Mouse (Mus musculus): ENCODE results near the gene Lhx9. TPM values are rescaled to one million over a fixed set of nuclear protein-coding genes. Genes with fewer than 3 reads are reported as not detected.
A peak's percentile ranks its signal among the peaks of the same experiment; 100 is the strongest.

Gene Lhx9
- polyA plus RNA-seq, 1 experiment from 2014 or later: 35.8 TPM

DNA sequence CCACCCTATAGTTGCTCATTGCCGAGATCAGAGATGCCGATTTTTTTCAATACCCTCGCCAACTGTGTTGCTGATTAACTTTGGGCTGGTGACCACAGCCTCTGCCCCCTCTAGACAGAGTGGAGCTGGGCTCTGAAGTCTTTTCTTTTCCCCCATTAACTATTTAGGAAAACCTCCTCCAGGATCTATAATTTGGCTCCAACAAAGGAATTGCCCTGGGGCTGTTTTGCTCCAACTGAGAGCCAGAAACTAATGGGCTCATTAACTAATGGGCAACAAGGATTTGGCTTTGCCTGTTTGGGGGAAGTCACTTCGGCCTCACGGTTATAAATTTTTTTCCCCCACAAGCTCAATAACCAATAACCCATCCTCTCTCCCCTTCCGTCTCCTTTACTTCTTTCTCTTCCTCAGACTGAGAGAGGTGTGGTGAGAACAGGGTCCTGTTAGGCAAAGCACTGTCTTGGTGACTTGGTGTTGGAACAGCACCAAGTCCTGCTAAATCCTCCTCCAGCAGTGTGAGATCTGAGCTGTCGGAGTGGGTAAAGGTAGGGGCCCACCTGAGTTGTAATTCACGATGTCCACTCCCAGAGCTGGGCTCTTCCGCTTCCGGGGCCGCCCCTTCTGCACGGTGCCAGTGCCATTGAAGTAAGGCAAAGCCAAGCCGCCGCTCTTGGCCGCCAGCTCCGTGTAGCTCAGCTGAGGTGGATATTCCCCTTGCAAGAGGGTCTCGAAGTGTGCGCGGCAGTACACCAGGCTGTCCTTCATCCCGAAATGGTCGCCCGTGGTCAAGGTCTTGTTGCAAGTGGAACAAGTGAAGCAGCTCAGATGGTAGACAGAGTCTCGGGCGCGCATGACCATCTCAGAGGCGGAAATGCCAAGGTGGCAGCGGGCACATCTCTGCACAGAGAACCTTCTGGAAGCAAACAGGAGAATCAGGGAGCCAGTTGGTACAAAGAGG is 10.3 kb downstream of the Lhx9 start:
- H3K4me2 ChIP-seq: peak overlapping the region; percentile 74
- no peaks in the 10 kb centered on the region for H3K9me3 ChIP-seq (replicated peaks)
- 6% methylated on average over 27 of the region's 27 CpGs for WGBS
- no peaks in the 10 kb centered on the region for H3K36me3 ChIP-seq (ENCODE audit: poor library complexity, severe bottlenecking)
- peaks cover 44% of the 10 kb centered on the region for H3K4me1 ChIP-seq
- peak overlapping the region; percentile 34 for H3K9ac ChIP-seq
- H3K27ac ChIP-seq: peak overlapping the region; percentile 62
- H3K4me3 ChIP-seq: peak overlapping the region; percentile 56
- peak; percentile 3; the same call in 1 of the 2 replicates for ATAC-seq
- peaks cover 80% of the 10 kb centered on the region for H3K27me3 ChIP-seq

DNA sequence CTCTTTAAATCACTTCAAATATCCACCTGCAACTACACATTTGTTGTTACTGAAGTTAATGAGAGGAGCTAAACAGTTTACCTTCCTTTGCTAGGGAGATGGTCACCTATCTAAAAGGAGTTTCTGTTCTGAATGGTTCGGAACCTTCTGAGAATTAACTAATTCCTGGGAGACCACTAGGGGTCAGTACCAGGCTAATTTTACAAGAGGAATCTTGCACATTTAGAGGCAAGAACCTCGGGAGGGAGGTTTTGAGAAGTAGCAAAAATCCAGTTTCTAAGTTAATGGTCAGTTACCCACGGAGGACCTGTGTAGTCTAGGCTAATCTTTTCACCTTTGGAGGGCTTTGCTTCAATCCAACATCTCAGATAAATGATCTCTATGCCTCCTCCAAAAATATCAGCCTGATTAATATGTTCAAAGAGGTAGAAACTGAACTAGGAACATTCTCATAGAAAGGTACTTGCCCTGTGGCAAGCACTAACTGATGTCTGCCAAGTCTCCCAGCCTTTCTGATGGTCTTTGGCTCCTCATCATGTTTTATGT is 12.9 kb downstream of the Lhx9 start:
- no peak overlapping the region; the same call in 1 of the 2 replicates for H3K9ac ChIP-seq

DNA sequence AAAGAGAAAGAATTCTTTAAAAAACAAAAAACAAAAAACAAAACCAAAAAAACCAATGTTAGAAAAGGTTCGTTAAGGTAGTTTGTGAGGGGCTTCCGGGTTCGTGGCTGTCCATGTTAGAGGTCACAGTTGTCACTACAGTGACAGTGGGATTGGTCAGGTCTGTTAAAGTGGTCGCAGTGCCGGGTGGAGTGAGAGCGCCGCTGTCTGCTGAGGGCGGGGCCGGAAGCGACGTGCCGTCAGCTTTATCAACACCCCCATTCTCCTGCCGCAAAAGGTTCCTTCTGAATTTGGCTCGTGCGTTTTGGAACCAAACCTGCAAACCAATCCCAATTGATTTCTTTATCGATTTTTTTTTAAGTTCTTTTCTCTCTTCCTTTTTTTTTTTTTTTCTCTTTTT is 17.1 kb downstream of the Lhx9 start:
- Histone ChIP-seq H3K4me2 (peak overlapping the region; percentile 60), H3K27ac (no peak overlapping the region), H3K9ac (no peak overlapping the region), H3K4me3 (peak overlapping the region; percentile 29), H3K27me3 (peaks cover 46% of the 10 kb centered on the region), H3K36me3 (ENCODE audit: poor library complexity, severe bottlenecking) (no peaks in the 10 kb centered on the region), H3K9me3 (replicated peaks) (no peaks in the 10 kb centered on the region), H3K4me1 (0 out of 2 replicates have a peak, but pooled peaks cover 2% of the 10 kb centered on the region)
- no peak for ATAC-seq
- 2% methylated on average over 16 of the region's 16 CpGs for WGBS

More for the DNA sequence above, 12.9 kb downstream of the Lhx9 start:
- 3% methylated on average over 3 of the region's 3 CpGs for WGBS
- Histone ChIP-seq H3K36me3 (ENCODE audit: poor library complexity, severe bottlenecking) (no peaks in the 10 kb centered on the region), H3K4me1 (peaks cover 24% of the 10 kb centered on the region), H3K4me3 (peak overlapping the region; percentile 0; the same call in 1 of the 2 replicates), H3K27ac (no peak overlapping the region), H3K27me3 (peaks cover 82% of the 10 kb centered on the region), H3K9me3 (replicated peaks) (no peaks in the 10 kb centered on the region), H3K4me2 (peak overlapping the region; percentile 74)
- peak; percentile 36; the same call in 1 of the 2 replicates for ATAC-seq

DNA sequence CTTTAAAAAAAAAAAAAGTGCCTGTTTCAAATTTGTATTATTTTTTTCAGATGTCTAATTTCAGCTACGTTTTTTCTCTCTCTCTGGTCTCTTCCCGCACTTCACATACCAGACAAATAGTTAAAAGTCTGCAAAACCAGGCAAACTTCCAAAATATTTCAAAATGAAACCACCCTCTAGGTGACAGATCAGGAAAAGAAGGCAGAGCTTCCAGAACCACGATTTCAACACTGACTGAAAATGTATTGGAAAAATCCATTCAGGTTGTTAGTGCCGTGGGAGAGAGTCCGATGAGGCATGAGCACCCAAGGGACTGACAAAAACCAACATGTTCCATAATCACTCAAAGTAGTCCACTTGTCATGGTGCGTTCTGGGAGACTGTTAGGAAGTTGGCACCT is 21.5 kb downstream of the Lhx9 start:
- H3K9me3 ChIP-seq (replicated peaks): no peaks in the 10 kb centered on the region
- no peak overlapping the region for H3K27ac ChIP-seq
- WGBS: 75% methylated on average over 6 of the region's 6 CpGs
- H3K27me3 ChIP-seq: peaks cover 2% of the 10 kb centered on the region
- no peak overlapping the region for H3K4me2 ChIP-seq
- no peak overlapping the region for H3K9ac ChIP-seq
- H3K4me1 ChIP-seq: 0 out of 2 replicates have a peak, but pooled peaks cover 2% of the 10 kb centered on the region
- no peaks in the 10 kb centered on the region for H3K36me3 ChIP-seq (ENCODE audit: poor library complexity, severe bottlenecking)
- H3K4me3 ChIP-seq: no peak overlapping the region
- ATAC-seq: no peak

DNA sequence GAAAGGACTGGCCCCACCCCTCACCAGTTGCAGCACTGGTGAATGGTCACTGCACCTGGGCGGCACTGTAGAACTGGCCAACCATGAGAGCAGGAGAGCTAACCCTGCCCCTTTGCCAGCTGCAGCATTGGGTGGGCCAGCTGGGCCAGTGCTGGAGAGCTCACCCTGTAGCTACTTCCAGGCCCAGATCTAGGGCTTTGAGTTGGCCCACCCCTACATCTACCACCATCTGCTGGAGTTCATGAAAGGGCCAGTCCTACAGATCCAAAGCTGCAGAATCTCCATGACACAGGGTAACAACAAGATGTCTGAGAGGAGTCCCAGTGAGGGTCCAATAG is 25.4 kb downstream of the Lhx9 start:
- Histone ChIP-seq H3K4me2 (no peak overlapping the region), H3K4me3 (no peak overlapping the region), H3K36me3 (ENCODE audit: poor library complexity, severe bottlenecking) (no peaks in the 10 kb centered on the region), H3K27ac (no peak overlapping the region), H3K27me3 (no peaks in the 10 kb centered on the region), H3K4me1 (no peaks in the 10 kb centered on the region), H3K9me3 (replicated peaks) (no peaks in the 10 kb centered on the region), H3K9ac (no peak overlapping the region)
- 100% methylated on average over 1 of the region's 1 CpGs for WGBS
- 0 out of 2 replicates have a peak, but pooled peaks have one; percentile 16 for ATAC-seq

DNA sequence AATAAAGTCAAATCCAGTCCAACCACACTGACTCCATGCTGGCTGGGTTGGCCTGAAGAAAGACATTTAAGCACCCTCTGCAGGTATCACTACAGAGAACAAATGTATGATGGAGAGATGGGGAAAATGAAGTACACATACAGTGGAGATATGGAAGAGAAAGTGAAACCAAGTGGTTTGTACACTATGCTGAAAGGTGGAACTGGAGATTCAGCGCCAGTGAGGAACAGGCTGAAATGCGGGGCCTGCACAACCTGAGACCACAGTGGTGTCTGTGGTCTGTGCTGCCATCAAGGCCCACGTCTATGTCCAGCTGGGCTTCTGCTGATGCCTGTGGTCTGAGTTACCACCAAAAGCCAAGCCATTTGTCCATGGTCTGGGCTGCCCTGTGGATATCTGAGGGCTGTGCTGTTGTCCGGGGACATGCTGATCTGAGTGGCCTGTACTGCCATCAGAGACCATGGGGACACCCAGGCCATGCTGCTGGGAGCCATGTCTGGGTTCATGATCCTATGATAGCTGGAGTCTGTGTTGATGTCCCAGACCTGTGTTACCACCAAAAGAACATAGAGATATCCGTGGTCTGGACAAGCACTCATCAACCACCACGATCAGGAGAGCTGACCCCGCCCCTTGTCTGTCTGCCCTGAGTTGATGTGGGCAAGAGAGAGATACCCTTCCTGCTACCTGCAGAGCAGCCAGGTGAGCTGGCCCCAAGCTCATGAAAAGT is 26.0 kb downstream of the Lhx9 start:
- no peaks in the 10 kb centered on the region for H3K27me3 ChIP-seq
- no peak overlapping the region for H3K9ac ChIP-seq
- H3K4me1 ChIP-seq: no peaks in the 10 kb centered on the region
- no peaks in the 10 kb centered on the region for H3K9me3 ChIP-seq (replicated peaks)
- H3K4me3 ChIP-seq: no peak overlapping the region
- WGBS: 94% methylated on average over 7 of the region's 7 CpGs
- no peaks in the 10 kb centered on the region for H3K36me3 ChIP-seq (ENCODE audit: poor library complexity, severe bottlenecking)
- no peak overlapping the region for H3K27ac ChIP-seq
- no peak; the same call in 1 of the 2 replicates for ATAC-seq
- H3K4me2 ChIP-seq: no peak overlapping the region

DNA sequence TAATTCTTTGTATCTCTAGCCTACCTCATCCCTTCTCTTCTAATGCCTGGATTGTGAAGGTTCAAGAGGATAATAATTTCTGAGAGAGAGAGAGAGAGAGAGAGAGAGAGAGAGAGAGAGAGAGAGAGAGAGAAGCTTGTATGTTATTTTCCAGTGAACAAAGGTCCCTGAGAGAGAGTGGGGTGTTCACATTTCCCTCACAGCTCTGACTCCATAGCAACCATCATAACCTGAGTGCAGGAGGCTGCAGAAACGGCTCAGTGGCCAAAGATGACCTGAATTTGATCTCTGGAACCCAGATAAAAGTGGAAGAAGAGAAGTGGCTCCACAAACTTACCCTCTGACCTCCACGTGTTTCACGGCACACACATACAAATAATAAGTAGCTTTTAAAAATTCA is 46.6 kb downstream of the Lhx9 start:
- Histone ChIP-seq H3K27me3 (no peaks in the 10 kb centered on the region), H3K4me3 (no peak overlapping the region), H3K36me3 (ENCODE audit: poor library complexity, severe bottlenecking) (no peaks in the 10 kb centered on the region), H3K9me3 (replicated peaks) (no peaks in the 10 kb centered on the region), H3K4me1 (no peaks in the 10 kb centered on the region), H3K27ac (no peak overlapping the region), H3K4me2 (no peak overlapping the region), H3K9ac (no peak overlapping the region)
- no peak for ATAC-seq
- 65% methylated on average over 3 of the region's 3 CpGs for WGBS

DNA sequence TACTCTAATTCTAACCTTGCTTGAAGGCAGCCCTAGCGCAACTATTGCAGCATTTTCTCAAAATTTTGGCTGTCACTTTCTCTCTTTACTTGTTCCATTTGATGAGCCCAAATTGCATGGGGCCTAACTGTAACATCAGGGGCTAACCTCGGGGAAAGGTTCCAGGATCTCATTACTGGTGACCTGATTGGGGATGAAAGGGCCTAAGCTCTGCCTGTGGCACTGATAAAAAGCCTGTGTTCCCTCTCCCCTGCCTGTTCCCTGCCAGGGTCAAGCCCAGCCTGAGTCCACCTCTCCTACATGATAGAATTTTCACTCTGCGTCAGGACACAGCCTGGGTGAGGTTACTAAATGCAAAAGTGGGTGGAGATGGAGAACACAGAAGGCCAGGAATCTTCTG is 47.1 kb downstream of the Lhx9 start:
- no peak for ATAC-seq
- Histone ChIP-seq H3K36me3 (ENCODE audit: poor library complexity, severe bottlenecking) (no peaks in the 10 kb centered on the region), H3K27me3 (no peaks in the 10 kb centered on the region), H3K9ac (no peak overlapping the region), H3K27ac (no peak overlapping the region), H3K9me3 (replicated peaks) (no peaks in the 10 kb centered on the region), H3K4me2 (no peak overlapping the region), H3K4me1 (no peaks in the 10 kb centered on the region), H3K4me3 (no peak overlapping the region)
- 71% methylated on average over 3 of the region's 3 CpGs for WGBS

DNA sequence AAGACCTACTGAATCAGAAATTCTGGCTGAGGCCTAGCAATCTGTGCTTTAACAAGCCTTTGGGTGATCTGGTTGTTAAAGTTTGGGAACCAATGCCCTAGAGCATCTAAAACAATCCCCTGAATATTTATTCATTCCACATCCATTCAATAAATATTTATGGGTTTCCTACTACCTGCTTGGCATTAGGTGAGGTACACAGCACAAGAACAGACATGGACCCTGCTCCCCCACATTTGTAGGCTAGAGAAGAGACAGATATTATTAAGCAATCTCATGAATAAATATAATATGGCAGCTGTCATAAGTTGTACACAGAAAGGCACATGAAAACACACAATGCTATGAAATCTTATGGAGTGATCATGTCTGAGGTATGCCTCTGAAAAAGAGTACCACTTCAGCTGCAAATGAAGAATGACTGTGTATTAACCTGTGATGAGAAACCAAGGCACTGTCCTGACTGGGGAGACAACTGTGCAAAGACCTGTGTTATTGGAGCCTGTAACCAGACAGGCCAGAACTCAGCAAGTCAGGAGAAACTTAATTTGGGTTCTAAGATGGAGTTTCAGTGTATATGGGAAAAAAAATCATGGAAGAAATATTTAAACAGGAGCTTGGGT is 48.6 kb downstream of the Lhx9 start:
- Histone ChIP-seq H3K9me3 (replicated peaks) (no peaks in the 10 kb centered on the region), H3K4me3 (no peak overlapping the region), H3K9ac (no peak overlapping the region), H3K4me2 (no peak overlapping the region), H3K27me3 (no peaks in the 10 kb centered on the region), H3K36me3 (ENCODE audit: poor library complexity, severe bottlenecking) (no peaks in the 10 kb centered on the region), H3K4me1 (no peaks in the 10 kb centered on the region), H3K27ac (no peak overlapping the region)
- no peak for ATAC-seq

DNA sequence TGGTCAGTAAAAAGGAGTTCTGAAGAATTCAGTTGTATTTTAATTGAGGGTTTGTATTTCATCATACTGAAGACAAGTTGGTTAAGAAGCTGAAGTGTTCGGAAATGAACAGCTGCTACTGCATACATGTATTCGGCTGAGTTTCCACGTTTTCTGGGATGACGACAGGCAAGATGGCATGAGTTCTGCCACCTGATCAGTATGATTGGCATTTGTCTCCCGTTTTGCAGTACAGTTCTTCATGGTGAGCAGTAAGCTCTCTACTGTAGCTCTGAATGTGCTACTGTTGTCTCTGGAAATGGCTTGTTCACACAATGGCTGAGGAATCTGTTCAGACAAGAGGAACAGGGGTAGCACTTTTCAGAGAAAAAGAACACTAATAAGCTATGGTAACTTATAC is 50.3 kb downstream of the Lhx9 start:
- no peak overlapping the region for H3K27ac ChIP-seq
- H3K4me3 ChIP-seq: no peak overlapping the region
- no peak for ATAC-seq
- H3K27me3 ChIP-seq: no peaks in the 10 kb centered on the region
- no peaks in the 10 kb centered on the region for H3K9me3 ChIP-seq (replicated peaks)
- 88% methylated on average over 5 of the region's 5 CpGs for WGBS
- H3K4me2 ChIP-seq: no peak overlapping the region
- H3K9ac ChIP-seq: no peak overlapping the region
- no peaks in the 10 kb centered on the region for H3K36me3 ChIP-seq (ENCODE audit: poor library complexity, severe bottlenecking)
- H3K4me1 ChIP-seq: no peaks in the 10 kb centered on the region

DNA sequence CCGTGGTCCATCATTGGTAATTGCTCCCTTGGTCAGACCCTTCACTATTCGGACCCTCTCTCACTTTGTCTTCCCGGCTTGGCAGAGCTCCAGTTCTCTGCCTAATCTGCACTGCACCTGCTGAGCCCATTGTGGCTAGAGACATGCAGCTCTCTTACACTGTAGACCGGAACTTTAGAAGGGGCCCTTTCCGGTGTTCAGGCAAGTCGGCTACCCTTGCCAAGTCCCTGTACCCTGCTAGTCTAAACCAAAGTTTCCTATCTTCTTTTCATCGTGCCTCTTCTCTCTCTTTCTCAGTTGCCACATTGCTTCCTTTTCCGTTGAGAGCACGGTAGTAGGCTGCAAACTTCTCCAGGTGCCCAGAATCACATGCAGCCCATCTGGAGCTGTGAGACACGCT is 62.5 kb downstream of the Lhx9 start:
- 41% methylated on average over 10 of the region's 10 CpGs for WGBS
- H3K4me1 ChIP-seq: peaks cover 7% of the 10 kb centered on the region
- peak overlapping the region; percentile 1; the same call in 1 of the 2 replicates for H3K27ac ChIP-seq
- H3K36me3 ChIP-seq (ENCODE audit: poor library complexity, severe bottlenecking): no peaks in the 10 kb centered on the region
- H3K9ac ChIP-seq: no peak overlapping the region
- no peaks in the 10 kb centered on the region for H3K9me3 ChIP-seq (replicated peaks)
- no peak overlapping the region for H3K4me3 ChIP-seq
- no peaks in the 10 kb centered on the region for H3K27me3 ChIP-seq
- peak; percentile 38; the same call in 1 of the 2 replicates for ATAC-seq
- H3K4me2 ChIP-seq: no peak overlapping the region

DNA sequence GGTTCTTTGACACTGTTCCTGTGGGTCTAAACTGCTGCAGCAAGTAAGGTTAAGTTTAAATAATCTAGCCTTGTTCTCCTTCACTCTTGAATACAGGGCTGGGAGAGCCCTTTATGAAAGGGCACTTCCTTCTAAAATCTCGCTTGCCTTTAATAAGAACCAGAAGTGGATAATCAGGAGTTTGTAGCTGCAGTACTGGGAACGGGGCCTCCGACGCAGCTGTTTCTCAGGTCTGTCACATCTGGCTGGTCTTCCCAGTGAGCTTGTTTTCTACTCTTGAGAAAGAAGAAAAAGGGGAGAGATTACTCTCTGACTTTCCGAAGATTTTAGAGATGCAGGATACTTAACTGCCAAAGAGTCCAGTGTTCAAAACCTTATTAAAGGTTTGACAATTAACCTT is 64.4 kb downstream of the Lhx9 start:
- no peaks in the 10 kb centered on the region for H3K9me3 ChIP-seq (replicated peaks)
- 77% methylated on average over 5 of the region's 5 CpGs for WGBS
- no peak overlapping the region for H3K4me2 ChIP-seq
- H3K9ac ChIP-seq: no peak overlapping the region
- H3K4me3 ChIP-seq: no peak overlapping the region
- peaks cover 7% of the 10 kb centered on the region for H3K4me1 ChIP-seq
- H3K27me3 ChIP-seq: no peaks in the 10 kb centered on the region
- no peaks in the 10 kb centered on the region for H3K36me3 ChIP-seq (ENCODE audit: poor library complexity, severe bottlenecking)
- no peak for ATAC-seq
- no peak overlapping the region for H3K27ac ChIP-seq

Data from forebrain, embryonic 13.5 days (tissue).